Mouse (Mus musculus): ENCODE data around the gene Wdr20rt. TPM values are rescaled to one million over a fixed set of nuclear protein-coding genes. Genes with fewer than 3 reads are reported as not detected.

Wdr20rt gene
- not detected in 2 replicates for total RNA-seq (2014; rRNA removed)
- not detected in 2 replicates for polyA plus RNA-seq (2015; fragmentation: Nextera tagmentation; extraction: Ambion mirVana)

- no peak within 1 kb of the TSS for H3K4me3 ChIP-seq (ENCODE audit: low read depth, low read length)
- 95% methylated on average over 22 of the region's 22 CpGs for WGBS
- ATAC-seq (ENCODE audit: low FRiP score) = no peak
- TF ChIP-seq CTCF (IDR thresholded peaks at IDR 0.05) = no peak
- H3K4me1 ChIP-seq (ENCODE audit: insufficient read depth, low read length) = no peaks in the 10 kb centered on the region
- H3K27ac ChIP-seq (ENCODE audit: low read depth, low read length) = no peak within 1 kb of the TSS
- no peak for DNase-seq (ENCODE audit: low spot score)
- no peaks in the 10 kb centered on the region for H3K27me3 ChIP-seq (ENCODE audit: insufficient read depth, low read length)
- H3K9me3 ChIP-seq (ENCODE audit: low read length) = no peaks in the 10 kb centered on the region
- H3K4me2 ChIP-seq (ENCODE audit: low read depth, low read length, poor library complexity, severe bottlenecking) = no peak within 1 kb of the TSS
- no peak within 1 kb of the TSS for H3K9ac ChIP-seq (replicated peaks; ENCODE audit: low read length, poor library complexity, severe bottlenecking)
- no peaks in the 10 kb centered on the region for H3K36me3 ChIP-seq (ENCODE audit: insufficient read depth, low read length)
Measured at GRCm38 (mm10) chr12:65225467-65225945, at the start of gene Wdr20rt. TSS of gene Wdr20rt (plus strand) at chr12:65225517.

- H3K36me3 ChIP-seq (ENCODE audit: insufficient read depth, low read length) = no peaks in the 10 kb centered on the region
- no peaks in the 10 kb centered on the region for H3K27me3 ChIP-seq (ENCODE audit: insufficient read depth, low read length)
- ATAC-seq (ENCODE audit: low FRiP score) (no peak), DNase-seq (ENCODE audit: low spot score) (peak; percentile 80)
- 49% methylated on average over 3 of the region's 3 CpGs for WGBS
- no peaks in the 10 kb centered on the region for H3K9me3 ChIP-seq (ENCODE audit: low read length)
- H3K27ac ChIP-seq (ENCODE audit: low read depth, low read length) = no peak overlapping the region
- no peaks in the 10 kb centered on the region for H3K4me1 ChIP-seq (ENCODE audit: insufficient read depth, low read length)
- no peak overlapping the region for H3K4me3 ChIP-seq (ENCODE audit: low read depth, low read length)
- H3K4me2 ChIP-seq (ENCODE audit: low read depth, low read length, poor library complexity, severe bottlenecking) = no peak overlapping the region
- no peak overlapping the region for H3K9ac ChIP-seq (replicated peaks; ENCODE audit: low read length, poor library complexity, severe bottlenecking)
- peak; percentile 84 for TF ChIP-seq CTCF (IDR thresholded peaks at IDR 0.05)
Measured at GRCm38 (mm10) chr12:65187365-65187764, 38.0 kb upstream of the Wdr20rt start.

GRCm38 (mm10) chr12:65189213-65189612 lies 36.1 kb upstream of the Wdr20rt start:
- Histone ChIP-seq H3K9me3 (ENCODE audit: low read length) (no peaks in the 10 kb centered on the region), H3K9ac (replicated peaks; ENCODE audit: low read length, poor library complexity, severe bottlenecking) (no peak overlapping the region), H3K27me3 (ENCODE audit: insufficient read depth, low read length) (no peaks in the 10 kb centered on the region), H3K4me2 (ENCODE audit: low read depth, low read length, poor library complexity, severe bottlenecking) (no peak overlapping the region), H3K4me1 (ENCODE audit: insufficient read depth, low read length) (no peaks in the 10 kb centered on the region), H3K27ac (ENCODE audit: low read depth, low read length) (no peak overlapping the region), H3K36me3 (ENCODE audit: insufficient read depth, low read length) (no peaks in the 10 kb centered on the region), H3K4me3 (ENCODE audit: low read depth, low read length) (no peak overlapping the region)
- WGBS = 78% methylated on average over 2 of the region's 2 CpGs
- ATAC-seq (ENCODE audit: low FRiP score) = no peak
- DNase-seq (ENCODE audit: low spot score) = no peak
- no peak for TF ChIP-seq CTCF (IDR thresholded peaks at IDR 0.05)

- H3K9me3 ChIP-seq (ENCODE audit: low read length) = no peaks in the 10 kb centered on the region
- no peak overlapping the region for H3K9ac ChIP-seq (replicated peaks; ENCODE audit: low read length, poor library complexity, severe bottlenecking)
- no peak overlapping the region for H3K4me3 ChIP-seq (ENCODE audit: low read depth, low read length)
- TF ChIP-seq CTCF (IDR thresholded peaks at IDR 0.05) = no peak
- DNase-seq (ENCODE audit: low spot score) = no peak
- no peaks in the 10 kb centered on the region for H3K27me3 ChIP-seq (ENCODE audit: insufficient read depth, low read length)
- no peaks in the 10 kb centered on the region for H3K36me3 ChIP-seq (ENCODE audit: insufficient read depth, low read length)
- WGBS = 47% methylated on average over 5 of the region's 5 CpGs
- ATAC-seq (ENCODE audit: low FRiP score) = no peak
- no peaks in the 10 kb centered on the region for H3K4me1 ChIP-seq (ENCODE audit: insufficient read depth, low read length)
- no peak overlapping the region for H3K4me2 ChIP-seq (ENCODE audit: low read depth, low read length, poor library complexity, severe bottlenecking)
- H3K27ac ChIP-seq (ENCODE audit: low read depth, low read length) = no peak overlapping the region
Measured at GRCm38 (mm10) chr12:65194003-65194530, 31.2 kb upstream of the Wdr20rt start.

- H3K4me3 ChIP-seq (ENCODE audit: low read depth, low read length) = no peak overlapping the region
- no peak for TF ChIP-seq CTCF (IDR thresholded peaks at IDR 0.05)
- no peak overlapping the region for H3K9ac ChIP-seq (replicated peaks; ENCODE audit: low read length, poor library complexity, severe bottlenecking)
- H3K4me2 ChIP-seq (ENCODE audit: low read depth, low read length, poor library complexity, severe bottlenecking) = no peak overlapping the region
- 96% methylated on average over 2 of the region's 2 CpGs for WGBS
- H3K36me3 ChIP-seq (ENCODE audit: insufficient read depth, low read length) = no peaks in the 10 kb centered on the region
- H3K27ac ChIP-seq (ENCODE audit: low read depth, low read length) = no peak overlapping the region
- ATAC-seq (ENCODE audit: low FRiP score) (no peak), DNase-seq (ENCODE audit: low spot score) (no peak)
- H3K4me1 ChIP-seq (ENCODE audit: insufficient read depth, low read length) = no peaks in the 10 kb centered on the region
- no peaks in the 10 kb centered on the region for H3K27me3 ChIP-seq (ENCODE audit: insufficient read depth, low read length)
- no peaks in the 10 kb centered on the region for H3K9me3 ChIP-seq (ENCODE audit: low read length)
Measured at GRCm38 (mm10) chr12:65201812-65202211, 23.5 kb upstream of the Wdr20rt start.

GRCm38 (mm10) chr12:65206431-65206830 lies 18.9 kb upstream of the Wdr20rt start:
- Histone ChIP-seq H3K27me3 (ENCODE audit: insufficient read depth, low read length) (no peaks in the 10 kb centered on the region), H3K4me2 (ENCODE audit: low read depth, low read length, poor library complexity, severe bottlenecking) (no peak overlapping the region), H3K4me1 (ENCODE audit: insufficient read depth, low read length) (no peaks in the 10 kb centered on the region), H3K9me3 (ENCODE audit: low read length) (no peaks in the 10 kb centered on the region), H3K9ac (replicated peaks; ENCODE audit: low read length, poor library complexity, severe bottlenecking) (no peak overlapping the region), H3K36me3 (ENCODE audit: insufficient read depth, low read length) (no peaks in the 10 kb centered on the region), H3K27ac (ENCODE audit: low read depth, low read length) (no peak overlapping the region), H3K4me3 (ENCODE audit: low read depth, low read length) (no peak overlapping the region)
- DNase-seq (ENCODE audit: low spot score) (no peak), ATAC-seq (ENCODE audit: low FRiP score) (no peak)
- 9% methylated on average over 1 of the region's 1 CpGs for WGBS
- TF ChIP-seq CTCF (IDR thresholded peaks at IDR 0.05) = no peak
